Mouse (Mus musculus) adrenal gland, postnatal 14 days (tissue): ENCODE measurements around the gene Gdnf. TPM values are rescaled to one million over a fixed set of nuclear protein-coding genes. Genes with fewer than 3 reads are reported as not detected.
A peak's percentile ranks its signal among the peaks of the same experiment; 100 is the strongest.

Experiments used
- DNase-seq: peaks from one replicate; pipeline ENCODE4 v3.0.0; 2021; ENCODE audit warnings: mixed read lengths
- long read RNA-seq, 2 experiments: library from polyadenylated mRNA; stranded (forward); transcript quantifications; one replicate each; pipeline ENCODE4 v2.0.0; 2021
- total RNA-seq: library from RNA; stranded (reverse); gene quantifications from 2 replicates; pipeline ENCODE4 v1.2.3, GENCODE M21; 2021

Gene Gdnf
- 0.11 and 0.19 TPM in 2 replicates for total RNA-seq
- long read RNA-seq, experiment 1, result 0 reads
- long read RNA-seq, experiment 2, result 0 reads

- DNase-seq, result peak; percentile 34
Observed at GRCm38 (mm10) chr15:7810556-7811252, at the start of gene Gdnf. Gene Gdnf, plus strand, starts transcription at chr15:7810846.

DNA sequence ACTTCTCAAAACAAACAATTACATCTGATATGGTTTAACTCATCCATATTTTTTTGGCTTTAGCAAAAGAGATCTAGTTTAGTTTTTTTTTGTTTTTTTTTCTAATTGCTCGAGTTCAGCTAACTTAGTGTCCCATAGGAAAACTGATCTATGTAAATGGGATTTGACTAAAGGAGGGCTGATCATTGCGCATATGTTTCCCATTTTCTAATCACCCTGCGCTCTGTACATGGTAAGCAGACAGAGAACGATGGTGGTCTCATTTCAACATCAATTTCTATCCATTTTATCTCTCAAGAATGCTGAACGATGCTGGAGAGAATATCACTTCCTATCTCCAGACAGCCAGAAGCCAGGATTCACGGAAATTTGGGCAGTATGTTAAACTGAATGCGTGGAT is 43.5 kb upstream of the Gdnf start:
- no peak for DNase-seq

- no peak for DNase-seq
Observed at GRCm38 (mm10) chr15:7772983-7773382, 37.7 kb upstream of the Gdnf start.

GRCm38 (mm10) chr15:7781517-7781916 is 29.1 kb upstream of the Gdnf start:
- DNase-seq, result no peak

DNA sequence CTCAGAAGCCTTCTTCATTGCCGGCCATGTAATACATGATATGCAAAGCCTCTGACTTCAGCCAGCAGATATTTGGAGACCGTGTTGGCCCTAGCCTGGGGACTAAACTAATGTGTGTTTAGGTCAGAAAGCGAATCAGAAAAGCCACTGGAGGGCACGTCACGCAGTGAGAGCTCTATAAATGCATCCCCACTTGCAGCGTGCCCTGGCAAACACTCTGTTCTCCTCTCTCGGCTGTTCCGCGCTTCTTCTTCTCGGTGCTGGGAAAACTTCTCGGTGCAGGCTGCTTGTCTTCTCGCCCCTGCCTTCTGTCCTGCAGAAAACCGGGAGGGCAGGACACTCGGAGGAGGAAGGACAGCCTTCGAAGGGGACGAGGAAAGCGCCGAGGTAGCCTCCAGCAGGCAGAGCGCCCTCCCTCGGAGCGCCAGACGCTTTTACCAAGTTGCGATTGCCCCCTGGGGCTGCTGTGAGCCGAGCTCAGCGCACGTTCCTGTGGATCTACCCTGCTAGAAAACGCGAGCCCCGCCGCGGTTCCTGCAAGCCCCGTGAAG is 730 bp upstream of the Gdnf start:
- peak; percentile 19 for DNase-seq

DNA sequence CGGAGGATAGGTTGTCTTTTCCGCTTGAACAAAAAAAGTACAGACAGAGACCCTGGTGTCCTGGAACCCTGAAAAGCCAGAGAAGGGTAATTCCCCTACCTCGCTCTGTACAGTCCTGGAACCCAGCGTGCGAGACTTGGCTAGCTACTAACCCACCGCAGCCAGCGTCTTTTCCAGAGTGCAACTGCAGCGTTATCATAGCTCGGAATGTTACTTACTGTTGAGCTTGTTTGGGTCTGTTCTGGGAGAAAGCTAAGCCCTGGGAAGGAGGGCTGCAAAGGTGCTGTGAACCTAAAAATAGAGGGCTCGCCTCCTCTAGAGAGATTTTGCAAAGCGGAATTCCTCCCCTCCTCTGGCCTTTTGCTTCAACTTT is 593 bp downstream of the Gdnf start:
- DNase-seq, result no peak

DNA sequence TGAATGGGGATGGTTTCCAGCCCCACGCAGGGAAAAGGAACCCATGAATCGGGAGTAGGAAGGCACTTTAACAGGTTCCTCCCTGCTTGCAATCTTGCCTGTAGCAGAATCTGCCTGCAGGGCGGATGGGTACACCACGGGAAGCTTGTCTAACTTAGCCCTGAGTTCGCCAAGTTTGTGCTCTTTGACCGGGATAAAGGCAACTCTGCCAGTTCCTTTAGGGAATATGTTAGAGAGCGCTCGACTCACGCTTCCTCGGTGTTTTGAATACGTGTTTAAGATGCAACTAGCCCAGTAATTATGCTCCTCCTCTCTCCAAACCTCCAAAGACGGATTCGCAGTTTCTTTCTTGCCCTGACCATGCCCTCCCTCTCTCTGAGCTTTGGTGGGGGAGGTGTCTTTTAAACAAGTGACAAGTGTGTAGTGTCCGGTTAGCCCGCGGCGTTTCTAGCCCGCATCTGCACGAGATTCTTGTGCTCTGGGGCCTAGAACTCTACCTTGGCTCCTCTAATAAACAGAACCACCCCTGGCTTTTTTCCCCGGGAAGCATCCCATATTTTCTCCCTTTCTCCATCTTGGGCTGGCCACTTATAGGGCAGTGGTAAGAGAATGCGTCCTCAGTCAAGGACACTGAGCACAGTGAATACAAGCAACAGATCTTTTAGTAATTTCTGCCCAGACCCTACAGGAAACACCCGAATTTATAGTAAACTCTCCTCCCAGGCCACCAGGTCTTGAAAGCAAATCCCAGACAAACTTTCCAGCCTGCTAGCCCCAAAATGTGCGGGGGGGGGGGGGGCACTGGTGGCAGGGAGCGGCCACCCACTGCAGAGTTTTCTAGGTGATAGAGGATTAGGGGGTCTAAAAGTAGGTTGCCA is 1.4 kb downstream of the Gdnf start:
- DNase-seq, result no peak

DNA sequence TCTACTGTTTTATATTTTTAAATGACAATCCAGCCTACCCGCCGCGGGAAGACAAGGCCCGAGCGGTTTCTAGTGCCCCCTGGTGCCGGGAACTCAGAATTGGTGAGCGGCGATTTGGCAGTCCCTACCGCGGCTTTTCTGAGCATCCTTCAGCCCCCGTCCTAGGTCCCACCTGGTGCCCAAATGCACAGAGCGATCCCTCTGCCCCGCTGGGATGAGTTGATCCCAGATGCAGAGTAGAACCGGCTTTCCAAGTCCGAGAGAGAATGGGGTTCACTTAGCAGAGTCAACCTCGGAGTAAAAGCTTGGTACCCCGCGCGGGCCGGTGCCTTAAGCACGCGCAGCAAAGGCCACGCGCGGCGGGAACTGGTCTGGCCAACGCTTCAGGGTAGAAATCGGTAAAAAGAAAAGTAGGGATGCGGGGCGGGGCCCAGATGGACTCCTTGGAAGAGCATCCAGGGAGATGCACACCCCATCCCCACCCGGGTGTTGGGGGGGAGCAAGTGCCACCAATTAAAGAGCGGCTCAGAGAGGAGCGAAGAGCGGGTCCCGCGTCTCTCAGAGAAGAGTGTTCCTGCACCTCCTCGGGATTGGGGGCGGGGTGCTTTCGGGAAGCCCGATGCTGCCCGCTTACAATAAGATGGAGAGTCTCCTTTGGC is 2.4 kb downstream of the Gdnf start:
- peak; percentile 84 for DNase-seq

DNA sequence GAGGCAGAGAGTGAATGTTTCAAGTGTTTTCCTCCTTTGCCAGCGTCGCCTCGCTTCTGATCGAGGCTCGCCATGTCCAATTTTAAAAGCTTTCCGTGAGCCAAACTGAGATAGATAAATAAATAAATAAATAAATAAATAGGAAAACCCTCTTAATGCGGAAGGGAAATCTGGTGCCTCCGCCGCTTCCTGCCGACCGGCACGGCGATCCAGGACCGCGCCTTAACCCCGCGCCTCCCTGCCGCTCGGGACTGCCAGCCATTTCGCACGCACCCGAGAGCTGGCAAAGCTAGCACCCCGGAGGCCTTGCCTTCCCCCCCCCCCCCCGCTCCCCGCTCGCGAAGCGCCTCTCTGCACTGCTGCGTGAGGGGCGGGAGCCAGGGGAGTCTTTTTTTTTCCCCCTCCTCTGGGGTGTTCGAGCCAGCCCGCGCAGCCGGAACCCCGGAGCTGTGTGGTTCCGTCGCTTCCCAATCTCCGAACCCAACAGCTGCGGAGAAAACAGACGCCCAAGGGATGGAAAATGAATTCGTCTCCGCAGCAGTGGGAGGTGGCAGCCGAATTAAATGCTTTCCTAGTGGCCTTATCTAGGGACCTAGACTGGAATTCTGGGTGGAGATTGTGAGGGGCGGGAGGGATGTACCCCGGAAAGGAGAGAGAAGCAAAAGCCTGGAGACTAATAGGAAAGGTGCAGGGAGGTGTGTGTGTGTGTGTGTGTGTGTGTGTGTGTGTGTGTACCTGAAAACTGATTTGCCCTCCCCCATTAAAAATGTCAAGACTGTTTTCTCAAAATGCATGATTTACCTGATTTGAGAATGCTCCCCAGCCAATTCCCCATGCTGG is 3.1 kb downstream of the Gdnf start:
- DNase-seq, result peak; percentile 12

DNA sequence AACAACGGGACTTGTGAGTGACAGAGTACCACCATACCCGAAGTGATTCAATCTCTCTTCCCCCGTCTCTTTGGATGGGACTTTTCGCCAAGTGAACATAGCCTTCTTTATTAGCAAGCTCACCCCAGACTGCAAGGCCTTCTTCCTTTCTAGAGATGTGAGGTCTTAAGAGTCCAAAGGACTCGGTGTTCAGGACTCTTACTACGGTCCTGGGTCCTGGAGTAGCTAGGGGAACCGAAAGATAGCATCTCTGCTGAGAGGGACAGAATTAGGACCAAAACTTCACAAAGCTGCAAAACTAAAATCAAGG is 3.7 kb downstream of the Gdnf start:
- DNase-seq, result no peak

- no peak for DNase-seq
Observed at GRCm38 (mm10) chr15:7814917-7815316, 4.3 kb downstream of the Gdnf start.

- peak; percentile 20 for DNase-seq
Observed at GRCm38 (mm10) chr15:7815521-7815944, 4.9 kb downstream of the Gdnf start.

GRCm38 (mm10) chr15:7823886-7824285 is 13.2 kb downstream of the Gdnf start:
- DNase-seq, result no peak

- DNase-seq, result no peak
Observed at GRCm38 (mm10) chr15:7825530-7825929, 14.9 kb downstream of the Gdnf start.

- DNase-seq, result no peak
Observed at GRCm38 (mm10) chr15:7835404-7835803, 24.8 kb downstream of the Gdnf start.

GRCm38 (mm10) chr15:7838060-7838920 is 27.6 kb downstream of the Gdnf start:
- no peak for DNase-seq

DNA sequence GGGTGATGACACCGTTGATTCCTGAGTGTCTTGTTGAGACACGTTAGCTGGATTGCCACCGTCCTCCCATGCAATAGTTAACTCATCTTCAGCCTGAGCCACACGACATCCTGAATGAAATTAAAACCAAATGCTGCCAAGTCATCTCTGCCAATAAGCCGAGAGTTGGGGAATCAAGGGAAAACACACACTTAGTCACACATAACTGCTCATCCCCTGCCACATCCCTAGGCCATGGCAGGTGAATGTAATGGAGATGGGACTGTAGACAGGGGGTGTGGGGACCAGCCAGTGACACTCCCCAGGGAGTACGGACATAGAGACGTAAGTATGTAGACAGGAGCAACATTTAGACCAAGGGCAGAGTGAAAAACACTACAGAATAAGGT is 28.3 kb downstream of the Gdnf start:
- DNase-seq, result no peak

GRCm38 (mm10) chr15:7841664-7842063 is 31.0 kb downstream of the Gdnf start:
- DNase-seq, result no peak

DNA sequence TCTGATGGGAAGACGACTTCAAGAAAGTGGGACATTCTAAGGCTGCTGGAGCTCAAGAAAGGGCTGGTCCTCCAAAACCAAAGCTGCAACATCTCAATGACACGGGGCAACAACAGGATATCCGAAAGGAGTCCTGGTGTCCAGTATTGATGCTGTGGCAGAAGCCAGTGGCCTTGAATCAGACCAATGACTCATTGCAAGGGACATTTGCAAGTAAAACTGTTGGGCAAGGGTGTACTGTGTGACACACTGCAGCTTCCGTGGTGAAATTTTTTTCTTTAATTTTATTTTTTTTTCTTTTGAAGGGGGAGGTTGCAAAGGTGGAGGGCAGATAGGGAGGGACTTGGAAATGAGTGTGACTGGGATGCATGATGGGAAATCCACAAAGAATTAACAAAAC is 31.8 kb downstream of the Gdnf start:
- no peak for DNase-seq

DNA sequence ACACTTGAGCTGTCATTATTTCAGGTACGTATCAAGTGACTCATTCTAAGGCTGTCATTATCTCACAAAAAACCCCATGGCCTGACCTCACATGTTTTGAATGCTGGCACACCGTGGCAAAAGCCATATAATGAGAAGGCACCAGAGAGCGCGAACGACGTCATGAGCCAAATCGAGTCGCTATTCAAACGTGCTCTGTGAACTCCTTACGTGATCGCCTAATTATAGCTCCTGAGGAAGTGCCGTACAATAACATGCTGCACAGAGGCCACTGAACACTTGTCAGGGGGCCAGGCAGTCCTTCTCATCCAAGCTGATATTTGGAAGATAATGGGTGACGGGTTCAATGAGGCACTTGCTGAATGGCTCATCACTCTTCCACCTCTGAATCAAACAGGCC is 46.8 kb downstream of the Gdnf start:
- DNase-seq, result no peak

DNA sequence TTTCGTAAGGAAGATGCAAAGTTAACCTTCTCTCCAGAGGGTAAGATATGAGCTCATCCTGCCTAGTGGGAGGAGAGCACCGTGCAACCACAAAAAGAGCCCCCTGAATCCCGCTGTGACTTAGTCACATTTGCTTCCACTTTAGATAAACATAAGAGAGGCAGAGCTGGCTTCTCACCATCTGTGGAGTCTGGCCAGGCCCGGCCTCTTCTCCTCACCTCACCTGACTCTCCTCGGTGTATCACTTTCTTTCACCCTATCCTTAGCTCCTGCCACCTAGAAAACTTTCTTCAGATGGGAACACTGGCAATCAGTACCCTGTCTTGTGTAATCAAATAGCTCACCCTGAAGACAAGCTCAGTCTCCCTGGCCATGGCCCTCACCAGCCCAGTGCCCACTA is 48.2 kb downstream of the Gdnf start:
- no peak for DNase-seq
